Comparison of ENCODE assay signal across 22 mouse cellular contexts in the genomic region with DNA sequence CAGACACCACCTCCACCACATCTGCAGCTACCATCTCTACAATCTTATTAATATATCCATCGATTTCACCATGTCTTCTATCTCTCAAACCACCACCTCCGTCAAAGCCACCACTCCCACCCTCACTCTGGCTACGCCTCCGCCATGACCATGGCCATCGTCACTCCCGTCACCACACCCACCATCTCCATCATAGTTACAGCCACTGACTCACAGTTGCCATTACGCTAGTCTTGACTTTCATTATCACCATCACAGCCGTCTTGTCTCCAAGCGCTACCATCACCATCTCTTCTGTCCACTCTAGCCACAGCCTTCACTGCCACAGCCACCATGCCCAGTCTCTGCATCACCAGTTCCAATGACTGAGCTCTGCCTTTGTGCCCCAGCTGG. TPM values are rescaled to one million over a fixed set of nuclear protein-coding genes. Genes with fewer than 3 reads are reported as not detected.
A peak's percentile ranks its signal among the peaks of the same experiment; 100 is the strongest.
DNase-seq lines count a peak whose midpoint lies in the region; ATAC-seq and TF ChIP-seq lines count a peak whose summit lies in the region.
"Had no signal": no experiment of that assay in that cellular context is flagged by ENCODE, and none has a peak within 500 bp of the region (broad histone marks: within the 10 kb centered on the region; RNA-seq: fewer than 3 reads in every experiment).

No protein-coding gene starts in this region.

- intact Hi-C loops in gastrocnemius, adult 2 months (cut with DNase I), result loop anchor here (10.0 kb wide), 1 partner anchor 161 kb away; no protein-coding TSS in a partner anchor
- intact Hi-C loops in heart, postnatal 10 days (cut with DNase I), result no loop called here

- DNase-seq in gastrocnemius, adult 2 months, result peak; percentile 8
- no peak for DNase-seq in gastrocnemius, postnatal 25 days
- no peak for DNase-seq in G1E (ENCODE audit: low spot score)
- no peak for DNase-seq in ovary, postnatal 10 days (ENCODE audit: low spot score)
- no peak for DNase-seq in cerebellum, adult 18-20 months
- DNase-seq in urinary bladder, postnatal 4 days (ENCODE audit: low spot score in 2 of 2), result no peak
- no peak for DNase-seq in heart, postnatal 10 days
- DNase-seq: adrenal gland, adult 8-10 months; adrenal gland, postnatal 36 days; cerebellum, adult 11 months; cerebellum, adult 9-10 months; cerebellum, postnatal 25 days; gastrocnemius, postnatal 10 days; heart, postnatal 4 days had no signal

- peaks cover 64% of the 10 kb centered on the region for H3K27me3 ChIP-seq in G1E (ENCODE audit: insufficient read depth, low read length)
- H3K27me3 ChIP-seq in megakaryocyte, embryonic 14.5 days (replicated peaks), result peaks cover 65% of the 10 kb centered on the region

- no peak for ATAC-seq in G1E (ENCODE audit: extremely low read depth, insufficient number of reproducible peaks, low FRiP score, poor library complexity, severe bottlenecking)
- ATAC-seq: forebrain, embryonic 15.5 days; hindbrain, embryonic 16.5 days; intestine, embryonic 15.5 days had no signal

- no peaks in the 10 kb centered on the region for H3K36me3 ChIP-seq in G1E (replicated peaks)
- H3K36me3 ChIP-seq in megakaryocyte, embryonic 14.5 days (replicated peaks; ENCODE audit: low read length), result no peaks in the 10 kb centered on the region
- H3K36me3 ChIP-seq: embryonic facial prominence, embryonic 12.5 days; forebrain, embryonic 15.5 days; heart, embryonic 13.5 days; hindbrain, embryonic 12.5 days; intestine, embryonic 15.5 days had no signal

- H3K4me1 ChIP-seq in G1E (ENCODE audit: insufficient read depth, low read depth, low read length), result peaks cover 36% of the 10 kb centered on the region
- H3K4me1 ChIP-seq in megakaryocyte, embryonic 14.5 days, result peaks cover 20% of the 10 kb centered on the region
- H3K4me1 ChIP-seq: forebrain, embryonic 15.5 days; heart, embryonic 13.5 days; hindbrain, embryonic 12.5 days; intestine, embryonic 15.5 days had no signal

- no peaks in the 10 kb centered on the region for H3K9me3 ChIP-seq in G1E (replicated peaks)
- no peaks in the 10 kb centered on the region for H3K9me3 ChIP-seq in megakaryocyte, embryonic 14.5 days
- H3K9me3 ChIP-seq: embryonic facial prominence, embryonic 12.5 days; forebrain, embryonic 15.5 days; heart, embryonic 13.5 days; hindbrain, embryonic 12.5 days; intestine, embryonic 15.5 days had no signal

- H3K4me3 ChIP-seq in gastrocnemius, adult 2 months, result no peak overlapping the region
- peak overlapping the region; percentile 60; the same call in 1 of the 2 replicates for H3K4me3 ChIP-seq in G1E (ENCODE audit: low read depth, low read length)
- H3K4me3 ChIP-seq in megakaryocyte, embryonic 14.5 days (replicated peaks), result peak overlapping the region; percentile 23
- H3K4me3 ChIP-seq: embryonic facial prominence, embryonic 12.5 days; forebrain, embryonic 15.5 days; heart, embryonic 13.5 days; hindbrain, embryonic 12.5 days; intestine, embryonic 15.5 days had no signal

- H3K27ac ChIP-seq in gastrocnemius, adult 2 months, result no peak overlapping the region
- H3K27ac ChIP-seq: embryonic facial prominence, embryonic 12.5 days; forebrain, embryonic 15.5 days; heart, embryonic 13.5 days; hindbrain, embryonic 12.5 days; intestine, embryonic 15.5 days had no signal

- TF ChIP-seq CTCF in gastrocnemius, adult 2 months (IDR thresholded peaks at IDR 0.05), result no peak
- no peak for TF ChIP-seq CTCF in G1E (IDR thresholded peaks at IDR 0.05; ENCODE audit: low read depth, low read length)

RNA-seq across cellular contexts. Expression of a gene that starts 11.0 kb away (rescaled TPM):
- under 1 TPM; 0.17 to 0.48 TPM for total RNA-seq in gastrocnemius, adult 2 months (2021)
- total RNA-seq in gastrocnemius, postnatal 25 days (2021), result under 1 TPM; 0.41 to 0.86 TPM
- total RNA-seq in G1E (2014; fragmentation: Nextera tagmentation), result not detected in 2 replicates
- total RNA-seq in G1E (2017), result not detected in 2 replicates
- polyA plus RNA-seq in G1E (2012), result not detected in 2 replicates
- polyA plus RNA-seq in megakaryocyte, embryonic 14.5 days (2012; ENCODE audit: insufficient read depth, low replicate concordance), result 0.09 and 1.6 TPM in 2 replicates
- not detected for total RNA-seq in heart, postnatal 10 days (2021)
- total RNA-seq: heart, postnatal 4 days had no signal
- polyA plus RNA-seq: heart, embryonic 13.5 days; heart, postnatal 0 days had no signal

RNA-seq across cellular contexts. Expression of a gene that starts 47.2 kb away (rescaled TPM):
- total RNA-seq in gastrocnemius, adult 2 months (2021), result 1 to 10 TPM; 4.0 to 6.1 TPM
- total RNA-seq in gastrocnemius, postnatal 25 days (2021), result 1 to 10 TPM; 4.6 to 4.9 TPM
- total RNA-seq in G1E (2014; fragmentation: Nextera tagmentation) (not detected in 2 replicates), G1E (2017) (0.05 and 0.06 TPM in 2 replicates)
- polyA plus RNA-seq in G1E (2012), result 0.29 and 0.34 TPM in 2 replicates
- polyA plus RNA-seq in megakaryocyte, embryonic 14.5 days (2012; ENCODE audit: insufficient read depth, low replicate concordance), result 99.9 and 349 TPM in 2 replicates
- 10 to 100 TPM; 15.9 to 17.3 TPM for total RNA-seq in heart, postnatal 10 days (2021)

RNA-seq across cellular contexts. Expression of a gene that starts 53.7 kb away (rescaled TPM):
- 1 to 10 TPM; 2.2 to 4.3 TPM for total RNA-seq in gastrocnemius, adult 2 months (2021)
- 1 to 10 TPM; 2.5 to 3.2 TPM for total RNA-seq in gastrocnemius, postnatal 25 days (2021)
- total RNA-seq in G1E (2014; fragmentation: Nextera tagmentation), result 15.7 and 40.7 TPM in 2 replicates
- 8.8 and 9.7 TPM in 2 replicates for total RNA-seq in G1E (2017)
- 22.0 and 29.7 TPM in 2 replicates for polyA plus RNA-seq in G1E (2012)
- polyA plus RNA-seq in megakaryocyte, embryonic 14.5 days (2012; ENCODE audit: insufficient read depth, low replicate concordance), result 9.7 and 13.2 TPM in 2 replicates
- 1 to 10 TPM; 5.7 to 6.1 TPM for total RNA-seq in heart, postnatal 10 days (2021)

Comparison
In these comparisons a context has a peak if more than half of its experiments do, and no peak if none do; other contexts are left out.
1. RNA of a gene that starts 47.2 kb away (total RNA-seq): 15.9 to 17.3 TPM in heart, postnatal 10 days, 4.0 to 6.1 TPM in gastrocnemius, adult 2 months and 4.6 to 4.9 TPM in gastrocnemius, postnatal 25 days; 0.05 to 0.06 TPM in G1E; every median in the first group is over 4 times any median in the second.